Mouse (Mus musculus) c-Kit-positive CD71-positive TER-119-positive erythroid progenitor cells, embryonic 14.5 days (primary cell): ENCODE data around the gene Gm28042.

Experiments used
- DNase-seq: peaks from one replicate; pipeline ENCODE4 v3.0.0-alpha.2; 2013; ENCODE audit warnings: low spot score

Gene Gm28042

DNA sequence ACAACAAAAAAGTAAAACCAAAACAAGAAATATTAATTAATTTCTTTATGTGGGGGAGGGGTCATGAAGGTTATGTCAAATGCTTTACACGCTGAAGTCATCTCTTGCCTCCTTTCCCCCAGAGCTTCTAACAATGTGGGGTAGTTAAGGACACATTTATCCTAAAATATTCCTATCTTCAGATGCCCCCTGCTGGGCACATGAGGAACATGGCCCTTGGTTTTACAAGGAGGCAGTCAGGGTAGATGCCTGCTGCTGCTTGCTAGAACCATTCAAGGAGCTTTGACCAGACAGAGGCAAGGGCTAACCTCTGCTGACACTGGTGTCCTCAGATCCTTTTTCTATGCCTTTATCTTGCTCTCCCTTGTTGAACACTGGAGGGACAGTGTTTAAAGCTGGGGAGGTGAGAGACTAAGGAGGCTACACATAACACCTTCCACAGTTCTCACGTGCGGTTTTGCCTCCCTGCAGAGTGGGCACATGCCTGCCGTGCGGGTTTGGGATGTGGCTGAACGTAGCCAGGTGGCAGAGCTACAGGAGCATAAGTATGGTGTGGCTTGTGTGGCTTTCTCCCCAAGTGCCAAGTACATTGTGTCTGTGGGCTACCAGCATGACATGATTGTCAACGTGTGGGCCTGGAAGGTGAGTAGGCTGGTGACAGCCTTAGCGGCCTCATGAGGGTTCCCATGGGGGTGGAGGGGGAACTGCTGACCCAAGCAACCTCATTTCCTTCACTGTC lies 15.7 kb upstream of the Gm28042 start:
- peak; percentile 45 for DNase-seq

- no peak for DNase-seq
These were observed 14.4 kb upstream of the Gm28042 start for GRCm38 (mm10) chr2:120012924-120013323.

DNA sequence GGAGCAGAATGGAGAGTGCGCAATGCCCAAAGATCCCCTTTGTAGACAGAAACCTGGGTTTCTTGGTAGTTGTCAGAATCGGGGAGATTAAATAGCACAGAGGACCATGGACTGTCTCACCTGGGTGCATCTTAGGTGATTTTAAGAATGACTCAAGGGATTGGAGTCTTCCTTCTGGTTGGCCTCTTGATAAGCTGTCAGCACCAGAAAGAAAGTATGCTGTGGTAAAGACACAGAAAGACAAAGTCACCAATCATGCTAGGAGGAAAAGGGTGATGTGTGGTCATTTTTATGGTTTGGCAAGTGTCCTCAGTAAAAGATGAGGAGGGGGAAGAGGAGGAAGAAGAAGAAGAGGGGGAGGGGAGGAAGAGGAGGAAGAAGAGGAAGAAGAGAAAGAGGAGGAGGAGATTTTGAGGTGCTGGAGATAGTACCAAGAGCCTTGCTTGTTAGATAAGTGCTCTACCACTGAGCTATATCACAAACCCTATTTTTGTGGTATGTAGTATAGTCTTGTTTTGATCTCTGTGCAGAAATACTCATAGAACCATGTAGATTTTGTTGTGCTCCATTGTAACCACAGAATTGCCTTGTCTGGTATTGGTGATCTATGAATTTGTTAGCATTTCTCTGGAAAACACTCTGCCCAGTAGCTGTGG lies 13.3 kb upstream of the Gm28042 start:
- DNase-seq: no peak

- peak; percentile 28 for DNase-seq
These were observed 11.4 kb upstream of the Gm28042 start for GRCm38 (mm10) chr2:120015882-120016281.

GRCm38 (mm10) chr2:120017599-120017998 lies 9.7 kb upstream of the Gm28042 start:
- DNase-seq: no peak

DNA sequence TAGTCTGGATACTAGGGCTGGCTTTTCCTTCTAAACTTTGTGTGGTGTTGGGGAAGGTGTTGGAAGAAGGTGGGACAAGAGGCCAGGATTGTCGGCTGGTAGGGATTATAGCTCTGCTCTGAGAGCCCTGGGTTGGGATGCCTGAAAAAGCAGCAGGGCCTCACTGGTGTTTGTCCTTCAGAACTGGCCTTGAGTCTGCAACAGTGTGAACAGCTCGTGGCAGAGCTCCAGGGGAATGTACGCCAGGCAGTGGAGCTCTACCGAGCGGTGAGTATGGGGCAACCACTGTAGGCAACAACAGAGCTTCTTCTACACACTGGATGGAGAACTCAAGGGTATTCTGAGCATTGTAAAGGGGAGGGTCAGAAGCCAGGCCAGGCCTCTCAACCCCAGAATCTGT lies 3.0 kb upstream of the Gm28042 start:
- DNase-seq: no peak

- DNase-seq: no peak
These were observed 648 bp downstream of the Gm28042 start for GRCm38 (mm10) chr2:120027950-120028331.

DNA sequence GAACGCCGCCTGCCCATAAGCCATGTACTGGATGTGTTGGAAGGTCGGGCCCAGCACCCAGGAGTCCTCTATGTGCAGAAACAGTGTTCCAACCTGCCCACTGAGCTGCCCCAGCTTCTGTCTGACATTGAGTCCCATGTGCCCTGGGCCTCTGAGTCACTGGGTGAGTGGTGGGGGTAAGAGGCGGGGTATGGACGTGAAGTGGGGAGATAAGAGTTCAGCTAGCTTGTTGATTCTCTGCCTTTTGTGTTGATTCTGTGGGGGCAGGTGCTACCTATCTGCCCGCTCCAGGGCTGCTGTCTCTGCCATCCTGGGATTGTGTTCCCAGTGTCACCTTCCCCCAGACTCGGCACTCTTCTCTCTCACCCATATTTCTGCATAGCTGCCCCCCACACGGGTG lies 3.1 kb downstream of the Gm28042 start:
- no peak for DNase-seq

DNA sequence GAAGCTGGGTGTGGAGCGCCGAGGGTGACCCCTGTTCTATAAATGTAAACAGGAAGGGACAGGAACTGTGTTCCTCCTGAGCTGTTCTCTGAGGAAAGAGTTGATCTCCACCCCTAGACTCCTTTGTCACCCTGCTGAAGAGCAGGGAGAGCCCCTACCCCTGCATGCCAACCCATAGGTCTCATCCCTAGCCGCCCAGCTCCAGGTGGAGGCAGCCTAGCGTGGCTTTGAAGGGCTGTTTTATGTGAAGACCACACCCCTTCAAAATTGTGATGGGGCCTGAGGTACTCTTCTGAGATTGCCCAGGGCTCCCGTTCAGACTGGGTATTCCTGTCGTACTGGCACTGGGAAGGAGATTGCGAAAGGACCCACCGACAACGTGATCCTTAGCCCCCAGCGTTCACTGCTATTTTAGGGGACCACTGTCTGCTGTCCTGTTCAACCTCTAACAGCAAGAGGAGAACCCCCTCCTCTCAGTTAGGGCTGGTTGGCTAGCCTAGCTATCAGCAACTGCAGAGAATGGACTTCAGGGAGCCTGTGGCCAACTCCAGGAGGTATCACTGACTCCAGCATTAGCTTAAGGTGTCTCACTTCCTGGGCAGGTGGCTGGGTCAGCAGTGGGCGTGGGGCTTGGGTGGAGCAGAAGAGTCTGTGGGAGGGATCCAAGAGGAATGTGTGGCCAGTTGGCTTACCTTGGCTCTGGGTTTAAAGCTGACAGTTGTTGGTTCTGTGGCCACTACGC lies 5.6 kb downstream of the Gm28042 start, which contains the start of gene Pla2g4b:
Gene Pla2g4b (plus strand): TSS at position 692 of the 742 bp plus-strand sequence.
- no peak for DNase-seq

GRCm38 (mm10) chr2:120033726-120034125 lies 6.4 kb downstream of the Gm28042 start:
- no peak for DNase-seq

GRCm38 (mm10) chr2:120037744-120038143 lies 10.5 kb downstream of the Gm28042 start:
- DNase-seq: no peak

- no peak for DNase-seq
These were observed 13.7 kb downstream of the Gm28042 start for GRCm38 (mm10) chr2:120040991-120041390.

DNA sequence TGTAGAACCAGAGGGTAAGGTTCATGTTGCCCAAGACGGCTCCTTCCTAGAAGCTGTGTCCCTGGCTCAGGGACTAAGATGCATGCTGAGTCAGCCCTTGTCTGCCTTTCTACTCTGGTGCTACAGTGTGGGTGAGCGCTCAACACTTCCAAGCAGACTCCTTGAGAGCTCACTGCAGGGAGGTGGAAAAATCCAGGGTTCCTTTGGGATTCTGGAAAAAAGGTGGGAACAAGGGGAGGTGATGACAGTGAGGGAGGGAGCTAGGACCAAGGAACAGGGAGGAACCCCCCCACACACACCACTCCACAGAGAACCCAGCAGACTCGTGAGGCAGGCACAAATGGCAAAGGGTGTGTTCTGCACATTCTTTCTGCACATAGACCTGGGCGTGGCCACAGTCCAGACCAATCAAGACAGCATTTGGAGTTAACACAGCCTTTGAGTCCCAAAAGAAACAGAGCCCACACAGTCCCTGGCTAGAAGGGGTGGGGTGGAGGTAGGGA lies 16.9 kb downstream of the Gm28042 start:
- peak; percentile 28 for DNase-seq

DNA sequence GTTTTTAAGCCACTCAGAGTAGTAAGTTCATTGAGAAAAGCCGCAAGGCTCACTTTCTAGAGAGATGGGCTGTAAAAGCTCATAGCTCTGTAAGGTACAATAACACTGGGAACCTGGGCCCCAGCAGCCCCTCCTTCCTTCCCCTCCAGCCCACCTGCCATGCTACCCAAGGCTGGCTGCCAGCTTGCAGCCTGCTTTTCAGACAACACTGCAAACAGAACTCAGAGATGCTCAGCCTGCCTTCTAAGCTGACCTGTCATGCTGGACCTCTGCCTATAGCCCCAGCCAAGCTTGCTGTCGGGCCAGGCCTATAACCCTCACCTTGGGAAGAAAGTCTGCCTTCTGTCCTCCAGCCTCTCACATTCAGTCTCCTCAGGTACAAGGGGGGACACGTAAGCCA lies 17.4 kb downstream of the Gm28042 start:
- no peak for DNase-seq

- no peak for DNase-seq
These were observed 19.4 kb downstream of the Gm28042 start for GRCm38 (mm10) chr2:120046486-120047310.

- no peak for DNase-seq
These were observed 20.9 kb downstream of the Gm28042 start for GRCm38 (mm10) chr2:120048173-120048572.

DNA sequence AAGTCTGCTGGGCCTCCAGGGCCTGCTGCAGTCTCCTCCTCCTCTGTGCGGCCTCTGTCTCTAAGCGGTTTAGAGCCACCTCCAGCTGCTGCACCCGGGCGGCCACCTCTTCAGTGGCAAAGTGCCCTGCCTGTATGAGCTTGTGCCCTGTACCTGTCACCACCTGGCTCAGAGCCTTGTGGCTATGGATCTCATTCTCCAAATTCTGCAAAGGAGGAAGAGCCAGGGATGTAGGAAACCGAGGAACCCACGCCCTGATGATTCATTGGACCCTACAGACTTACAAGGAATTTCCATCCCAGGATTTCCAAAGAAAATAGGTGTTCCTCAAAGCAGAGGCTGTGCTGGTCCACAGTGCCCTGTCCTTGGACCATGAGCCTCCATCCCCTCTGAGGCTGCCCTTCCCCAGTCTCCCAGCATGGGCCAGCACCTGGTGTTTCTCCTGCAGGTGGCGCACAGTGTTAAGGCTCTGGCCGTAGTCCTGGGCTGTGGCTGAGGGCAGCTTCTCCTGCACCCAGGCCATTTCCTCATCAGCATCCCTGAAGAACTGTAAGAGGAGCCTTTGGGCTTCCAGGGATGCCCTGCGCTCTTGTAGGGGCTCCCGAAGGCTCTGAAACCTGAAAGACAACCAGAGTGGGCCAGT lies 22.5 kb downstream of the Gm28042 start:
- no peak for DNase-seq

DNA sequence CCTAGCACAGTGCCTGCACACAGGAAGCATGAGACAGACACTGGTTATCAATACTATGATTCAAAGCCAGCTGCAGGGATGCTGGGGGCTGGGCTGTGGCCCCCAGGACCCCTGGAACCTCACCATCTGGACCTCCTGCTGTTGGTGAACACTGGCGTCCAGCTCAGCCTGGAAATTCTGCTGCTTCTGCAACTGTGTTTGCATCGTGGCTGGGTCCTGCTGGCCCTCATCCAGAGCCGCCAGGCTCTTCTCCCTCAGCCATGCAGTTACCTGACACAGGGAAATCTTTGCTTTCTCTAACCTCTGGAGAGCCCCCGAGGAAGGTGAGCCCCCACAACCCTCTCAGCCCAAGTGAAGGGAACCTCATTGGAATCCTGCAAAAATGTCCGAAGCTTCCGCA lies 24.1 kb downstream of the Gm28042 start:
- no peak for DNase-seq

GRCm38 (mm10) chr2:120054771-120055552 lies 27.7 kb downstream of the Gm28042 start:
- DNase-seq: no peak

- no peak for DNase-seq
These were observed 28.6 kb downstream of the Gm28042 start for GRCm38 (mm10) chr2:120055923-120056322.

DNA sequence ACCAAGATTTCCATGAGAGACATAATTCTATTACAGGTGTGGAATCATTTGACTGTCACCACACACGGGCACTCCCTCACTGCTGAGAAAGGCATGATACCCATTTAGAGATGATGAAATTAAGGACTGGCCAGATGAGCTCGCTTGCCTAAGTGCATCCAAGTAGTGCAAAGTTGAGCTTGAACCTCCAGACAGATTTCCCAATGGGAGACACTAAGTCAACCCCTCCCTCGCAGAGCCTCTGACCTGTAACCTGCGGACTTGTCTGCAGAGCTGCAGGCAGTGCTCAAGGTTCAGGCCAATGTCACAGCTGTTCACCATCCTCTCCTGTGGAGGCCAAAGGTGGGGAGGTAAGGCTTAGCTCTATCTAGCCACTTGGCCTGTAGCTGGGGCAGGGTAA lies 31.5 kb downstream of the Gm28042 start:
- no peak for DNase-seq
